Mouse (Mus musculus) ES-Bruce4 (cell line): Measurements from ENCODE around the gene 1700025B11Rik. TPM values are rescaled to one million over a fixed set of nuclear protein-coding genes. Genes with fewer than 3 reads are reported as not detected.

ENCODE experiments used
- H3K27ac ChIP-seq: 2 replicates; pipeline ENCODE4 v1.5.1; 2012; ENCODE audit warnings: low read length, inconsistent platforms; ENCODE audit not compliant: insufficient read depth
- H3K27me3 ChIP-seq: 2 replicates; pipeline ENCODE4 v1.6.1; 2012; ENCODE audit warnings: mild to moderate bottlenecking, low read length, inconsistent platforms; ENCODE audit not compliant: control insufficient read depth, poor library complexity, insufficient read depth, severe bottlenecking
- H3K36me3 ChIP-seq: 2 replicates; pipeline ENCODE4 v1.6.1; 2012; ENCODE audit warnings: inconsistent platforms, mild to moderate bottlenecking, low read length, moderate library complexity; ENCODE audit not compliant: control insufficient read depth, poor library complexity, insufficient read depth, severe bottlenecking
- H3K4me1 ChIP-seq: one replicate; pipeline ENCODE4 v1.8.1; 2011; ENCODE audit warnings: low read length; ENCODE audit not compliant: control insufficient read depth, insufficient read depth
- H3K4me3 ChIP-seq: 2 replicates; pipeline ENCODE4 v1.5.1; 2011; ENCODE audit warnings: low read depth, mild to moderate bottlenecking, low read length
- H3K9ac ChIP-seq: 2 replicates; pipeline ENCODE4 v1.6.1; 2012; ENCODE audit warnings: low read depth, mild to moderate bottlenecking, inconsistent platforms; ENCODE audit not compliant: poor library complexity, severe bottlenecking
- H3K9me3 ChIP-seq: replicated peaks from 2 replicates; pipeline ENCODE4 v1.6.1; 2012; ENCODE audit warnings: mild to moderate bottlenecking, low read length, inconsistent platforms; ENCODE audit not compliant: control insufficient read depth, poor library complexity, insufficient read depth, severe bottlenecking
- CTCF ChIP-seq: IDR thresholded peaks from one replicate; pipeline ENCODE4 v1.8.1; 2011; ENCODE audit warnings: low read depth, low read length
- EP300 ChIP-seq: IDR thresholded peaks from 2 replicates; pipeline ENCODE4 v1.6.1; 2011; ENCODE audit warnings: low read depth, low read length; ENCODE audit not compliant: insufficient read depth
- POLR2A ChIP-seq: IDR thresholded peaks from one replicate; pipeline ENCODE4 v1.8.1; 2011; ENCODE audit warnings: low read length; ENCODE audit not compliant: insufficient read depth
- polyA plus RNA-seq: library from polyadenylated mRNA; stranded (reverse); fragments of >200 nt; gene quantifications from 2 replicates; pipeline ENCODE4 v1.2.4, GENCODE M21; 2011; ENCODE audit warnings: low read depth; ENCODE audit not compliant: missing spikeins, insufficient read depth, insufficient read length

Gene 1700025B11Rik
- polyA plus RNA-seq, 1 experiment = not detected

DNA sequence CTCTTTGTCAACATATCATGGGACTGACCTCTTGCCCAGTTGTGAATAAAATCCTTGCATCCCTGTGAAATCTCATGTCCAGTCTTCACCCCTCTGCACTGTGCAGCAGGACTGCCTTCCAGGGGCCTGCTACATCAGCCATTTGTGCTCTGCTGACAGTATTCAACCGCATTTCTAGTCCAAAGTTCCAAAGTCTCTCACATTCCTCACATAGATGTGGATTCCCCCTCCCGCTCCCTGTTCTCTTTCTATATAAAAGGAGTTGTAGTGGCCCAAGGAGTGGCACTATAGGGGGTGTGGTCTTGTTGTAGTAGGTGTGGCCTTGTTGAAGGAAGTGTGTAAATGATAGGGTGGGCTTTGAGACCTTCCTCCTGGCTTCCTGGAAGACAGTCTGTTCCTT, 29.2 kb upstream of the 1700025B11Rik start:
- no peak overlapping the region for H3K27ac ChIP-seq
- H3K36me3 ChIP-seq = no peaks in the 10 kb centered on the region
- H3K4me3 ChIP-seq = no peak overlapping the region
- H3K4me1 ChIP-seq = no peaks in the 10 kb centered on the region
- no peaks in the 10 kb centered on the region for H3K27me3 ChIP-seq
- H3K9ac ChIP-seq = no peak overlapping the region
- H3K9me3 ChIP-seq = no peaks in the 10 kb centered on the region
- TF ChIP-seq POLR2A = no peak
- no peak for TF ChIP-seq EP300
- TF ChIP-seq CTCF = no peak

DNA sequence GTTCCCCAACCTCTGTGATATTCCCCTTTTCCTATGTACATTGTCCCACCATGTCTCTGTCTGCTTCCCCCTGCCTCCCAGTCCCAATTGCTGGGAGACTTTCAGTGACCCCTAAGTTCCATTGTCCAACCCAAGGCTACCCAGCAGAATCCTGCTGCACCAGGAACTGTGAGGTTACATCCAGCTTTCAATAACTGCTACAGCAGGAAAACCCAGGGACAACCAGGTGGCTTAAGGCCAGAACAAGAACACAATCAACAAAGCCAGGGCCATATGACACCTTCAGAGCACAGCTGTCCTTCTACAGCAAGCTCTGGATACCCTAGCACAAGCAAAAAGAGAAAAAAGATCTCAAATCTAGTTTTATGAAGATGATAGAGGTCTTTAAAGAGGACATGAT, 27.3 kb upstream of the 1700025B11Rik start:
- no peaks in the 10 kb centered on the region for H3K9me3 ChIP-seq
- no peak overlapping the region for H3K4me3 ChIP-seq
- H3K9ac ChIP-seq = no peak overlapping the region
- no peaks in the 10 kb centered on the region for H3K27me3 ChIP-seq
- H3K36me3 ChIP-seq = no peaks in the 10 kb centered on the region
- no peak for TF ChIP-seq EP300
- no peak for TF ChIP-seq POLR2A
- TF ChIP-seq CTCF = no peak
- H3K4me1 ChIP-seq = no peaks in the 10 kb centered on the region
- H3K27ac ChIP-seq = no peak overlapping the region

GRCm38 (mm10) chr15:77587026-77587425, 25.3 kb upstream of the 1700025B11Rik start:
- Histone ChIP-seq H3K27me3 (no peaks in the 10 kb centered on the region), H3K9me3 (no peaks in the 10 kb centered on the region; the same call in 1 of the 2 replicates), H3K27ac (no peak overlapping the region), H3K9ac (no peak overlapping the region), H3K4me1 (no peaks in the 10 kb centered on the region), H3K4me3 (no peak overlapping the region), H3K36me3 (no peaks in the 10 kb centered on the region)
- TF ChIP-seq POLR2A (no peak), EP300 (no peak), CTCF (no peak)

GRCm38 (mm10) chr15:77581681-77582080, 20.0 kb upstream of the 1700025B11Rik start:
- TF ChIP-seq POLR2A (no peak), CTCF (no peak), EP300 (no peak)
- H3K9ac ChIP-seq = no peak overlapping the region
- H3K27me3 ChIP-seq = no peaks in the 10 kb centered on the region
- no peak overlapping the region for H3K4me3 ChIP-seq
- no peaks in the 10 kb centered on the region for H3K4me1 ChIP-seq
- H3K9me3 ChIP-seq = no peaks in the 10 kb centered on the region; the same call in 1 of the 2 replicates
- H3K36me3 ChIP-seq = no peaks in the 10 kb centered on the region
- no peak overlapping the region for H3K27ac ChIP-seq

- no peaks in the 10 kb centered on the region for H3K36me3 ChIP-seq
- H3K27ac ChIP-seq = no peak overlapping the region
- H3K4me1 ChIP-seq = no peaks in the 10 kb centered on the region
- H3K4me3 ChIP-seq = no peak overlapping the region
- H3K9ac ChIP-seq = no peak overlapping the region
- H3K27me3 ChIP-seq = no peaks in the 10 kb centered on the region
- H3K9me3 ChIP-seq = no peaks in the 10 kb centered on the region; the same call in 1 of the 2 replicates
- no peak for TF ChIP-seq EP300
- TF ChIP-seq CTCF = no peak
- TF ChIP-seq POLR2A = no peak
Observed at GRCm38 (mm10) chr15:77579311-77579710, 17.6 kb upstream of the 1700025B11Rik start.

DNA sequence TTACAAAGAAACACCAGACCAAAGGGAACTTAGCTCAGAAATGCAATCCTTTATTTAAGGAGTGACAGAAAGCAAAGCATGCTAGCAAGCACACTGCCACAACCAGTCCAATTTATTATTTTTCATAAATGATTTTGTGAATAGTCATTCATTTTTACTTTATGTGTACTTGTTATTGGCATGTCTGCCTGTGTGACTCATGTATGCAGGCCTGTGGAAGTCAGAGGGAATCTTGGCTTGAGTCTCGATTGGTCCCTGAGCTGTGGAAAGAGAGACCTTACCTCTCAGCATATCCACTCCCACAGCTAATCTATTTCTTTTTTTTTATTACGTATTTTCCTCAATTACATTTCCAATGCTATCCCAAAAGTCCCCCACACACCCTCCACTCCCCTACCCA, 17.1 kb upstream of the 1700025B11Rik start:
- Histone ChIP-seq H3K27me3 (no peaks in the 10 kb centered on the region), H3K36me3 (no peaks in the 10 kb centered on the region), H3K9me3 (no peaks in the 10 kb centered on the region; the same call in 1 of the 2 replicates), H3K9ac (no peak overlapping the region), H3K4me3 (no peak overlapping the region), H3K4me1 (no peaks in the 10 kb centered on the region), H3K27ac (no peak overlapping the region)
- TF ChIP-seq EP300 (no peak), POLR2A (no peak), CTCF (no peak)
